Mouse (Mus musculus) CH12.LX (cell line): ENCODE data around the gene Gm37240. TPM values are rescaled to one million over a fixed set of nuclear protein-coding genes. Genes with fewer than 3 reads are reported as not detected.

ENCODE experiments used
- DNase-seq: peaks from one replicate; pipeline ENCODE4 v3.0.0-alpha.2; 2013; ENCODE audit errors: extremely low read depth
- H3K27ac ChIP-seq: 2 replicates; pipeline ENCODE4 v1.5.1; 2012; ENCODE audit warnings: low read depth, mild to moderate bottlenecking, control low read depth, moderate library complexity; ENCODE audit not compliant: insufficient read depth
- H3K27me3 ChIP-seq: replicated peaks from 2 replicates; pipeline ENCODE3; 2012; ENCODE audit warnings: inconsistent platforms
- H3K36me3 ChIP-seq, 2 experiments: replicated peaks in 1 of 2; 2 replicates each; pipeline versions ENCODE3 to v1.6.1; 2012; ENCODE audit warnings: inconsistent platforms in 1 of 2, low read length in 1 of 2, mild to moderate bottlenecking in 1 of 2, mixed read lengths in 1 of 2, moderate library complexity in 1 of 2; ENCODE audit not compliant: control insufficient read depth in 1 of 2, insufficient read depth in 1 of 2
- H3K4me1 ChIP-seq, 2 experiments: 2 replicates each; pipeline ENCODE4 v1.6.1; 2012; ENCODE audit warnings: inconsistent platforms in 1 of 2, moderate library complexity in 1 of 2; ENCODE audit not compliant: insufficient read depth in 2 of 2, control insufficient read depth in 1 of 2
- H3K4me2 ChIP-seq: 2 replicates; pipeline ENCODE4 v1.6.1; 2012; ENCODE audit warnings: low read depth, mild to moderate bottlenecking, control low read depth; ENCODE audit not compliant: poor library complexity, insufficient read depth, severe bottlenecking
- H3K4me3 ChIP-seq, 3 experiments: fragments of 150-350 bp in 1 of 3; sonication (generic) in 1 of 3; replicated peaks in 1 of 3; 2 replicates each; pipeline versions ENCODE3 to v1.5.1; 2011 to 2012; ENCODE audit warnings: low read depth in 2 of 3, low read length in 2 of 3, mild to moderate bottlenecking in 2 of 3, moderate library complexity in 2 of 3, control low read depth in 1 of 3, improper control_type of control experiment in 1 of 3, inconsistent platforms in 1 of 3, mixed read lengths in 1 of 3; ENCODE audit not compliant: poor library complexity in 1 of 3
- H3K79me2 ChIP-seq: replicated peaks from 2 replicates; pipeline ENCODE4 v1.6.1; 2012; ENCODE audit warnings: mild to moderate bottlenecking, moderate library complexity; ENCODE audit not compliant: control insufficient read depth, poor library complexity, insufficient read depth, severe bottlenecking; ENCODE audit errors: extremely low read depth
- H3K9ac ChIP-seq: 2 replicates; pipeline ENCODE4 v1.6.1; 2012; ENCODE audit warnings: low read depth, mild to moderate bottlenecking, control low read depth, moderate library complexity; ENCODE audit not compliant: insufficient read depth
- H3K9me3 ChIP-seq: replicated peaks from 2 replicates; pipeline ENCODE3; 2012; ENCODE audit warnings: low read length, inconsistent platforms, mixed read lengths
- CHD1 ChIP-seq: IDR thresholded peaks from 2 replicates; pipeline ENCODE4 v1.6.1; 2012; ENCODE audit warnings: low read depth, low read length, improper control_type of control experiment, inconsistent platforms
- CHD2 ChIP-seq: IDR thresholded peaks from 2 replicates; pipeline ENCODE4 v1.6.1; 2011; ENCODE audit warnings: low read length, improper control_type of control experiment
- ELF1 ChIP-seq: IDR thresholded peaks from 2 replicates; pipeline ENCODE4 v1.6.1; 2014; ENCODE audit warnings: low read depth, mild to moderate bottlenecking, inconsistent platforms, low read length, improper control_type of control experiment
- ETS1 ChIP-seq: conservative IDR thresholded peaks from 2 replicates; pipeline ENCODE4 v1.6.1; 2012; ENCODE audit warnings: low read depth, mild to moderate bottlenecking, inconsistent platforms, low read length, improper control_type of control experiment, moderate library complexity
- GABPA ChIP-seq: IDR thresholded peaks from 2 replicates; pipeline ENCODE4 v1.6.1; 2012; ENCODE audit warnings: low read depth, low read length, improper control_type of control experiment, inconsistent platforms; ENCODE audit not compliant: insufficient replicate concordance
- IRF4 ChIP-seq: IDR thresholded peaks from 2 replicates; pipeline ENCODE4 v1.6.1; 2014; ENCODE audit warnings: low read depth, mild to moderate bottlenecking, inconsistent platforms, low read length, improper control_type of control experiment
- JUND ChIP-seq: conservative IDR thresholded peaks from 2 replicates; pipeline ENCODE4 v1.6.1; 2011; ENCODE audit warnings: low read depth, low read length, improper control_type of control experiment
- MXI1 ChIP-seq: IDR thresholded peaks from 2 replicates; pipeline ENCODE4 v1.6.1; 2011; ENCODE audit warnings: mild to moderate bottlenecking, low read depth, low read length, improper control_type of control experiment
- MYC ChIP-seq: IDR thresholded peaks from 2 replicates; pipeline ENCODE4 v1.6.1; 2011; ENCODE audit warnings: low read depth, mild to moderate bottlenecking, improper control_type of control experiment, low read length
- NELFE ChIP-seq: IDR thresholded peaks from 2 replicates; pipeline ENCODE4 v1.6.1; 2011; ENCODE audit warnings: low read depth, low read length, improper control_type of control experiment
- NRF1 ChIP-seq: IDR thresholded peaks from 2 replicates; pipeline ENCODE4 v1.6.1; 2014; ENCODE audit warnings: low read depth, mild to moderate bottlenecking, inconsistent platforms, low read length, improper control_type of control experiment, moderate library complexity
- RAD21 ChIP-seq: IDR thresholded peaks from 2 replicates; pipeline ENCODE4 v1.6.1; 2011; ENCODE audit warnings: low read depth, mild to moderate bottlenecking, low read length, improper control_type of control experiment, moderate library complexity
- RCOR1 ChIP-seq: conservative IDR thresholded peaks from 2 replicates; pipeline ENCODE4 v1.6.1; 2012; ENCODE audit warnings: low read depth, mild to moderate bottlenecking, inconsistent platforms, low read length, improper control_type of control experiment
- SIN3A ChIP-seq: IDR thresholded peaks from 2 replicates; pipeline ENCODE4 v1.6.1; 2012; ENCODE audit warnings: low read length, improper control_type of control experiment, inconsistent platforms
- TBP ChIP-seq: conservative IDR thresholded peaks from 2 replicates; pipeline ENCODE4 v1.6.1; 2011; ENCODE audit warnings: low read depth, low read length, improper control_type of control experiment
- TCF12 ChIP-seq: IDR thresholded peaks from 2 replicates; pipeline ENCODE4 v1.6.1; 2014; ENCODE audit warnings: low read depth, mild to moderate bottlenecking, inconsistent platforms, low read length, improper control_type of control experiment
- USF2 ChIP-seq: conservative IDR thresholded peaks from 2 replicates; pipeline ENCODE4 v1.6.1; 2011; ENCODE audit warnings: low read depth, low read length, improper control_type of control experiment
- ZKSCAN1 ChIP-seq: IDR thresholded peaks from 2 replicates; pipeline ENCODE4 v1.6.1; 2012; ENCODE audit warnings: low read depth, inconsistent platforms, low read length, improper control_type of control experiment, borderline replicate concordance
- ZMIZ1 ChIP-seq: IDR thresholded peaks from 2 replicates; pipeline ENCODE4 v1.6.1; 2012; ENCODE audit warnings: low read depth, mild to moderate bottlenecking, inconsistent platforms, low read length, improper control_type of control experiment
- ZNF384 ChIP-seq: IDR thresholded peaks from 2 replicates; pipeline ENCODE4 v1.6.1; 2012; ENCODE audit warnings: low read depth, low read length, improper control_type of control experiment, inconsistent platforms
- dilution Hi-C: fragments of 300-500 bp; cut with MboI; formaldehyde crosslinking; loops from 2 replicates; pipeline ENCODE4 v1.14.3; 2020; ENCODE audit warnings: low sequenced_read_pairs; ENCODE audit not compliant: extremely low pct_unique_long_range_greater_than_20kb, extremely low pct_ligation_motif_present
- in situ Hi-C: fragments of 300-500 bp; cut with MboI; formaldehyde crosslinking; loops from 3 replicates; pipeline ENCODE4 v1.14.3; 2019; ENCODE audit warnings: low sequenced_read_pairs, low pct_ligation_motif_present, low pct_unique_long_range_greater_than_20kb, mixed read lengths
- polyA plus RNA-seq: library from polyadenylated mRNA; unstranded; fragments of >175 nt; gene quantifications from 2 replicates; pipeline ENCODE4 v1.2.1, GENCODE M21; 2012; ENCODE audit warnings: low read depth; ENCODE audit not compliant: insufficient read length
- total RNA-seq, 2 experiments: library from RNA; depleted of rRNA; stranded (reverse); fragments of 300-350 nt in 1 of 2; fragments of >200 nt in 1 of 2; gene quantifications; 2 replicates each; pipeline ENCODE4 v1.2.3; 2012 to 2014

Gm37240 gene
- total and polyA plus RNA-seq, 3 experiments: 0.08 to 0.19 (median 0.14) TPM

- TF ChIP-seq ZKSCAN1 (no peak), RCOR1 (no peak; the same call in 1 of the 2 replicates), RAD21 (no peak; the same call in 1 of the 2 replicates), NELFE (no peak), MYC (peak; percentile 25; the same call in 1 of the 2 replicates), ZNF384 (no peak), JUND (peak; percentile 46), TCF12 (peak; percentile 98)
These were observed 1201.5 kb downstream of the Gm37240 start (continued) for GRCm38 (mm10) chr3:84685662-84686293.

- H3K9me3 ChIP-seq: no peaks in the 10 kb centered on the region
- peaks cover 56 to 96% of the 10 kb centered on the region in 2 experiments for H3K4me1 ChIP-seq
- H3K27ac ChIP-seq: peak overlapping the region; percentile 60
- in situ Hi-C loops (no loop called here), dilution Hi-C loops (no loop called here)
- peaks cover 14% of the 10 kb centered on the region for H3K79me2 ChIP-seq
- TF ChIP-seq IRF4: no peak
- no peak for TF ChIP-seq SIN3A
- no peak for TF ChIP-seq CHD2
- no peak for TF ChIP-seq TBP
- no peak for TF ChIP-seq MXI1
- TF ChIP-seq ZMIZ1: no peak
- no peak for TF ChIP-seq NRF1
- no peak for TF ChIP-seq ETS1
- TF ChIP-seq RAD21: no peak
- no peak for TF ChIP-seq USF2
- TF ChIP-seq ELF1: no peak
- TF ChIP-seq CHD1: no peak
- no peak for TF ChIP-seq MYC
- no peak for TF ChIP-seq GABPA
- no peak for DNase-seq
- no peak overlapping the region for H3K9ac ChIP-seq
- no peak overlapping the region for H3K4me2 ChIP-seq
- H3K4me3 ChIP-seq: no peak overlapping the region
- no peaks in the 10 kb centered on the region for H3K27me3 ChIP-seq
- peaks cover 27 to 37% of the 10 kb centered on the region in 2 experiments for H3K36me3 ChIP-seq
These were observed 1203.5 kb downstream of the Gm37240 start for GRCm38 (mm10) chr3:84683788-84684187.
